Mouse (Mus musculus) liver, embryonic 15.5 days (tissue): Measurements from ENCODE around the gene Cenps. TPM values are rescaled to one million over a fixed set of nuclear protein-coding genes. Genes with fewer than 3 reads are reported as not detected.
"Not testable (repeated sequence)": the region's sequence is repeated elsewhere in the genome, so short reads cannot be mapped to it uniquely, and the experiment has no call there.

ENCODE experiments used
- ATAC-seq: fragments of 200-750 bp; cut with Nextera tagmentation; 2 replicates; pipeline ENCODE4 v1.8.0; 2017; ENCODE audit warnings: moderate number of reproducible peaks, mild to moderate bottlenecking, moderate library complexity; ENCODE audit not compliant: insufficient read depth
- H3K27ac ChIP-seq: fragments of 300-500 bp; sonication (generic); replicated peaks from 2 replicates; pipeline ENCODE4 v1.5.1; 2015; ENCODE audit warnings: mild to moderate bottlenecking, inconsistent platforms
- H3K27me3 ChIP-seq: fragments of 300-500 bp; sonication (generic); 2 replicates; pipeline ENCODE4 v1.6.1; 2015; ENCODE audit warnings: mild to moderate bottlenecking, inconsistent platforms
- H3K36me3 ChIP-seq: fragments of 300-500 bp; sonication (generic); replicated peaks from 2 replicates; pipeline ENCODE4 v1.6.1; 2015; ENCODE audit warnings: moderate library complexity, mild to moderate bottlenecking, inconsistent platforms
- H3K4me1 ChIP-seq: fragments of 300-500 bp; sonication (generic); replicated peaks from 2 replicates; pipeline ENCODE4 v1.6.1; 2015; ENCODE audit warnings: inconsistent platforms
- H3K4me2 ChIP-seq: fragments of 300-500 bp; sonication (generic); 2 replicates; pipeline ENCODE4 v1.6.1; 2015; ENCODE audit warnings: moderate library complexity, mild to moderate bottlenecking, inconsistent platforms
- H3K4me3 ChIP-seq: fragments of 300-500 bp; sonication (generic); replicated peaks from 2 replicates; pipeline ENCODE4 v1.5.1; 2015; ENCODE audit warnings: mild to moderate bottlenecking, inconsistent platforms
- H3K9ac ChIP-seq: fragments of 300-500 bp; sonication (generic); 2 replicates; pipeline ENCODE4 v1.6.1; 2015; ENCODE audit warnings: moderate library complexity, mild to moderate bottlenecking, inconsistent platforms
- H3K9me3 ChIP-seq: fragments of 300-500 bp; sonication (generic); replicated peaks from 2 replicates; pipeline ENCODE4 v1.6.1; 2016; ENCODE audit warnings: inconsistent platforms
- WGBS: fragments of 180-500 bp; shearing (Covaris S2); methylation state at CpG from one replicate; pipeline ENCODE4 v1.1.7; 2015; ENCODE audit warnings: mixed read lengths; ENCODE audit not compliant: insufficient replicate concordance; 5-methylcytosine and 5-hydroxymethylcytosine counted together
- polyA plus RNA-seq: library from polyadenylated mRNA; unstranded; fragments of >200 nt; fragmentation: Nextera tagmentation; extraction: Ambion mirVana; gene quantifications from 2 replicates; pipeline ENCODE4 v1.2.1, GENCODE M21; 2015

The Cenps gene
- polyA plus RNA-seq, 1 experiment from 2014 or later, result 12.4 TPM

DNA sequence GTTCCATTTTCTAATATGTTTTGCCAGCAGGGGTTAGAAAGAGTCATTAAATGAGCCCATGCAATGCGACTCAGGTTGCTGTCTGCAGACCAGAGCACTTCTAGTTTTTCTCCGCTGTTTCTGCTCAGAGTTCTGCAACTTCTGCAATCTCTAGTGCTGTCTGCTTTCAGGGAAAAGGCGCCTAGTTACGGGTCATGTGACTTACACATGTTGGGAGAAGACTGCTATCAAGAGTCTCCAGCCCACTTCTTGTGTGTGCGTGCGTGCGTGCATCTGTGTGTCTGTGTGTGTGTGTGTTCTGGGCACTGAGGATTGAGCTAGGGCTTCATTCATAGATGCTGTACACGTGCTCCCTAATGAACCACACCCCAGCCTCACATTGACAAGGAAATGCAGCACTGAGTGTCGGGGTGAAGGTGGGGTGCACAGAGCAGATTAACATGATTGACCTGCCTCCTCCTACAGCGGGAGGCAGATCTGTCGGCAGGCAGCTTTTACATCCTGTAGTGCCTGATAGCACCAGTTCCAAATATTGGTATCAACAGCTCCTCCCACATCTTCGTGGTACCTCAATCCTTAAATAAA, 17.4 kb downstream of the Cenps start:
- H3K9me3 ChIP-seq, H3K9ac ChIP-seq, H3K27ac ChIP-seq, H3K27me3 ChIP-seq, H3K36me3 ChIP-seq, H3K4me3 ChIP-seq, H3K4me2 ChIP-seq: not testable (repeated sequence)
- 24% methylated on average over 12 of the region's 12 CpGs for WGBS
- H3K4me1 ChIP-seq, result peaks cover 18% of the 10 kb centered on the region; the same call in 1 of the 2 replicates
- peak; percentile 75 for ATAC-seq

- H3K4me1 ChIP-seq, result peaks cover 24% of the 10 kb centered on the region
- H3K4me3 ChIP-seq, result peak within 1 kb of the TSS; percentile 82
- H3K4me2 ChIP-seq, result peak within 1 kb of the TSS; percentile 85
- no peaks in the 10 kb centered on the region for H3K27me3 ChIP-seq
- WGBS, result under 1% methylated on average over 35 of the region's 35 CpGs
- peak within 1 kb of the TSS; percentile 31; the same call in 1 of the 2 replicates for H3K27ac ChIP-seq
- H3K36me3 ChIP-seq, result peaks cover 17% of the 10 kb centered on the region; the same call in 1 of the 2 replicates
- peak within 1 kb of the TSS; percentile 69 for H3K9ac ChIP-seq
- ATAC-seq, result peak; percentile 79
- H3K9me3 ChIP-seq, result no peaks in the 10 kb centered on the region
Measured at GRCm38 (mm10) chr4:149103875-149104561, 33.4 kb downstream of the Cenps start, which contains the start of gene Dffa. TSS of gene Dffa (plus strand) at chr4:149104146.

DNA sequence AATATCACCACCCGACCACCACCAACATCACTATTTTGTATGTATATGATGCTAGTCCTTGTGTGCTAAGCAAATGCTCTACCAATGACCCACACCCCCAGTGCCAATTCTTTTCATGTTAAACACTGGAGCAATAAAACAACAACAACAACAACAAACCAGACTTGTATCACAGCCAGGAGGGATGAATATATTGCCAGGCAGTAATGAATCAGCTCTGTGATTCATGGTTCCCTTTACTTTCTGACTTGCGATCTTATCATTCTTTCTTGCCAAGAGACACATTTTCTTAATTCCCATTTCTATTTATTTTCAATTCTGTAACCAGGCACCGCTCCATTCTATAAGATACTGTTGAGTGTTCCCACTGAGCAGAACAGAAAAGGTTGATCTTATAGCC, 36.0 kb downstream of the Cenps start:
- Histone ChIP-seq H3K36me3 (peaks cover 5% of the 10 kb centered on the region; the same call in 1 of the 2 replicates), H3K4me2 (no peak overlapping the region), H3K4me1 (peaks cover 44% of the 10 kb centered on the region), H3K9me3 (no peaks in the 10 kb centered on the region), H3K27me3 (no peaks in the 10 kb centered on the region), H3K9ac (no peak overlapping the region), H3K27ac (no peak overlapping the region), H3K4me3 (no peak overlapping the region)
- 69% methylated on average over 3 of the region's 3 CpGs for WGBS
- no peak for ATAC-seq

GRCm38 (mm10) chr4:149100449-149100848, 37.0 kb downstream of the Cenps start:
- not testable (repeated sequence) for H3K27me3 ChIP-seq, H3K9ac ChIP-seq, H3K36me3 ChIP-seq, H3K27ac ChIP-seq, H3K9me3 ChIP-seq, ATAC-seq, H3K4me3 ChIP-seq
- WGBS, result 75% methylated on average over 12 of the region's 12 CpGs
- H3K4me2 ChIP-seq, result peak overlapping the region; percentile 89; the same call in 1 of the 2 replicates
- peaks cover 43% of the 10 kb centered on the region for H3K4me1 ChIP-seq

DNA sequence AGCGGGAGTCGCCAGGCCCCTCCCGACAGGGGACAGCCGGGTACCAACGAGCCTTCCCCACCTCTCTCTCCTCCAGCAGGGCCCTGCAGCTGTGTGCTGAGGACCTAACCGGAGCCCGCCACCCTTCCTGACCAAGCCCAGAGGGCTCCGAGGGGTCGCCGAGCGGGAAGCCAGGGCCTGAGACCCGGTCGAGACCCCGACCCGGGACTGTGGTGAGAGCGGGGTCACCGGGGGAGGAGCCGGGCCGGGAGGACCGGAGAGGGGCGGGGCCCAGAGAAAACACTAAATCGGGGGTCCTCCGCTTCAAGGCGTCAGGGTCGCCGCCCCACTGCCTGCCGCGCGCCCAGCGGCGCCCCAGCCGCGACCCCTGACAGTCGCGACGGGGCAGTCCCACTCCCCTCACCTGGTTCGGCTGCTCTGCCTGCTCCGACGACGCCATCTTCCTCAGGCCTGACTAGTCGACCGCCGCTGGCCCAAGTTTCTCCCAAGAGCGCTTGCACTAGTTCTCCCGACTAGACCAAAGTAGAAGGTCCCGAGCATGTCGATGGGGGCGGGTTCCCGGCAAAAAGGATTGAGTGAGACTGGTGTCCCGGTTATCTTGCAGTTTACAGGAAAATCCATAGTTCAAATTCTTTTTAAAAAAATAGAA, 37.9 kb downstream of the Cenps start, which contains the start of gene Pex14:
Gene Pex14 (minus strand): TSS at position 508 of the 649 bp plus-strand sequence.
- ATAC-seq, result peak; percentile 74

DNA sequence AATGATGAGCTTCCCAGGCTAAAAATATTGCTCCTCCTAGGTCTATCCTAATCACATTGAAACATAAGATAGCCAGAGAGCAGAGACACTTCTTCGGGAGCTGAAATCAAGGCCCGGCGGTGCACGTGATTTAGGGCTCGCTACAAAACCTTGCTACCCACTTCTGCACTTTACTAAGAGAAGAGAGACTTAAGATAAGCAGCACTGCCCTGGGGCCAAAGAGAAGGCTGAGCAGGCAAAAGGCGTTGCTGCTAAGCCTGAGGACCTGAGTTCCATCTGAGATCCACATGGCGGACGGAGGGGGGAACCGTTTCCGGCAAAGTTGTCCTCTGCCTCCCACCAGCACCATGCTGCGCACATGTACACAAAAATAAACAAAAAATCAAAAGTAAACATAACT, 38.9 kb downstream of the Cenps start:
- peaks cover 8% of the 10 kb centered on the region; the same call in 1 of the 2 replicates for H3K36me3 ChIP-seq
- ATAC-seq, result no peak
- no peaks in the 10 kb centered on the region for H3K27me3 ChIP-seq
- H3K4me3 ChIP-seq, result peak overlapping the region; percentile 95
- H3K27ac ChIP-seq, result peak overlapping the region; percentile 70
- H3K4me2 ChIP-seq, result peak overlapping the region; percentile 89
- H3K4me1 ChIP-seq, result peaks cover 31% of the 10 kb centered on the region
- H3K9ac ChIP-seq, result peak overlapping the region; percentile 89
- whole genome bisulfite sequencing, result 4% methylated on average over 11 of the region's 11 CpGs
- no peaks in the 10 kb centered on the region for H3K9me3 ChIP-seq

More for the DNA sequence above, 37.9 kb downstream of the Cenps start, which contains the start of gene Pex14:
- Histone ChIP-seq H3K9me3 (no peaks in the 10 kb centered on the region), H3K36me3 (no peaks in the 10 kb centered on the region), H3K27me3 (no peaks in the 10 kb centered on the region), H3K4me1 (peaks cover 37% of the 10 kb centered on the region), H3K4me3 (peak within 1 kb of the TSS; percentile 95), H3K9ac (peak within 1 kb of the TSS; percentile 89), H3K27ac (peak within 1 kb of the TSS; percentile 70), H3K4me2 (peak within 1 kb of the TSS; percentile 89)
- under 1% methylated on average over 50 of the region's 50 CpGs for WGBS

- H3K4me1 ChIP-seq, result peaks cover 31% of the 10 kb centered on the region
- peak overlapping the region; percentile 89 for H3K4me2 ChIP-seq
- no peak overlapping the region for H3K9ac ChIP-seq
- peak overlapping the region; percentile 95 for H3K4me3 ChIP-seq
- peak overlapping the region; percentile 70 for H3K27ac ChIP-seq
- no peak for ATAC-seq
- WGBS, result 67% methylated on average over 3 of the region's 3 CpGs
- H3K27me3 ChIP-seq, result no peaks in the 10 kb centered on the region
- no peaks in the 10 kb centered on the region for H3K9me3 ChIP-seq
- H3K36me3 ChIP-seq, result peaks cover 10% of the 10 kb centered on the region; the same call in 1 of the 2 replicates
Measured at GRCm38 (mm10) chr4:149097956-149098355, 39.5 kb downstream of the Cenps start.

- WGBS, result 64% methylated on average over 8 of the region's 8 CpGs
- Histone ChIP-seq H3K9me3 (no peaks in the 10 kb centered on the region), H3K36me3 (peaks cover 15% of the 10 kb centered on the region), H3K27me3 (no peaks in the 10 kb centered on the region), H3K9ac (no peak overlapping the region), H3K4me3 (no peak overlapping the region), H3K4me1 (peaks cover 15% of the 10 kb centered on the region), H3K4me2 (no peak overlapping the region), H3K27ac (no peak overlapping the region)
- no peak for ATAC-seq
Measured at GRCm38 (mm10) chr4:149091364-149091763, 46.1 kb downstream of the Cenps start.

DNA sequence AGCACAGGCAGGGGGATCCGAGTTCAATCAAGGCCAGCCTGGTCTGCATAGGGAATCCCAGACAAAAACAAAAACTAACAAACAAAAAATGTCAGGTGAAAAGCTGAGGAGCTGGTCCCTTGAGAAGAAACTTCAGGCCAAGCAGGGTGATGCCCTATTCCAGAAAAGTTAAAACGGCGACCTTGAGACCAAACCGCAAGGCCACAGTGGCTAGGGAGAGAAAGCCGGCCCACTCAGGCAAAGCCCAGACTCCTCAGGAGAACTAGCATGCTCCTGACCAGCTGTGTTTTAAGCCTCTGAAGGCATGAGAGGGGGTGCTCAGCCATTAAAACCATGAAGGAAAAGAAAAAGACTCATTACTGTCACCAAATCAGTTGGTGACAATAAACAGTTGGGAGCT, 52.0 kb downstream of the Cenps start:
- 76% methylated on average over 5 of the region's 5 CpGs for WGBS
- no peak overlapping the region for H3K4me3 ChIP-seq
- no peak overlapping the region for H3K4me2 ChIP-seq
- H3K4me1 ChIP-seq, result peaks cover 20% of the 10 kb centered on the region
- H3K27ac ChIP-seq, result no peak overlapping the region
- no peak for ATAC-seq
- no peaks in the 10 kb centered on the region for H3K27me3 ChIP-seq
- no peaks in the 10 kb centered on the region for H3K9me3 ChIP-seq
- H3K9ac ChIP-seq, result no peak overlapping the region
- no peaks in the 10 kb centered on the region for H3K36me3 ChIP-seq

GRCm38 (mm10) chr4:149081528-149081927, 55.9 kb downstream of the Cenps start:
- ATAC-seq, result peak; percentile 64
- H3K36me3 ChIP-seq, result no peaks in the 10 kb centered on the region
- peak overlapping the region; percentile 48 for H3K27ac ChIP-seq

GRCm38 (mm10) chr4:149080111-149080510, 57.3 kb downstream of the Cenps start:
- WGBS, result 80% methylated on average over 8 of the region's 8 CpGs
- no peaks in the 10 kb centered on the region for H3K9me3 ChIP-seq
- H3K9ac ChIP-seq, result no peak overlapping the region
- peaks cover 36% of the 10 kb centered on the region for H3K4me1 ChIP-seq
- no peak overlapping the region for H3K27ac ChIP-seq
- H3K4me3 ChIP-seq, result no peak overlapping the region
- peaks cover 3% of the 10 kb centered on the region; the same call in 1 of the 2 replicates for H3K36me3 ChIP-seq
- H3K27me3 ChIP-seq, result no peaks in the 10 kb centered on the region
- ATAC-seq, result no peak
- no peak overlapping the region for H3K4me2 ChIP-seq

More at GRCm38 (mm10) chr4:149081528-149081927, 55.9 kb downstream of the Cenps start:
- 73% methylated on average over 17 of the region's 17 CpGs for WGBS
- no peak overlapping the region for H3K4me2 ChIP-seq
- H3K4me1 ChIP-seq, result peaks cover 33% of the 10 kb centered on the region
- H3K9me3 ChIP-seq, result no peaks in the 10 kb centered on the region
- no peak overlapping the region for H3K4me3 ChIP-seq
- H3K9ac ChIP-seq, result no peak overlapping the region
- no peaks in the 10 kb centered on the region for H3K27me3 ChIP-seq
